Mouse (Mus musculus) midbrain, embryonic 11.5 days (tissue): Measurements from ENCODE around the gene Pbx1. TPM values are rescaled to one million over a fixed set of nuclear protein-coding genes. Genes with fewer than 3 reads are reported as not detected.

ENCODE experiments used
- ATAC-seq: fragments of 200-750 bp; cut with Nextera tagmentation; 2 replicates; pipeline ENCODE4 v1.8.0; 2017; ENCODE audit warnings: moderate TSS enrichment, moderate library complexity; ENCODE audit not compliant: low FRiP score
- DNase-seq: peaks from one replicate; pipeline ENCODE4 v3.0.0; 2015; ENCODE audit warnings: low spot score; ENCODE audit errors: missing footprints
- H3K27ac ChIP-seq: fragments of 300-500 bp; sonication (generic); 2 replicates; pipeline ENCODE4 v1.5.1; 2014; ENCODE audit warnings: low read depth, low read length
- H3K27me3 ChIP-seq: fragments of 300-500 bp; sonication (generic); 2 replicates; pipeline ENCODE4 v1.6.1; 2014; ENCODE audit warnings: mild to moderate bottlenecking, low read length, moderate library complexity, mixed read lengths; ENCODE audit not compliant: control insufficient read depth, insufficient read depth
- H3K36me3 ChIP-seq: fragments of 300-500 bp; sonication (generic); 2 replicates; pipeline ENCODE4 v1.6.1; 2014; ENCODE audit warnings: mild to moderate bottlenecking, low read length, moderate library complexity, mixed read lengths; ENCODE audit not compliant: control insufficient read depth, insufficient read depth
- H3K4me1 ChIP-seq: fragments of 300-500 bp; sonication (generic); 2 replicates; pipeline ENCODE4 v1.6.1; 2014; ENCODE audit warnings: low read length; ENCODE audit not compliant: control insufficient read depth, insufficient read depth
- H3K4me2 ChIP-seq: fragments of 300-500 bp; sonication (generic); 2 replicates; pipeline ENCODE4 v1.6.1; 2014; ENCODE audit warnings: mild to moderate bottlenecking, moderate library complexity
- H3K4me3 ChIP-seq: fragments of 300-500 bp; sonication (generic); 2 replicates; pipeline ENCODE4 v1.5.1; 2014; ENCODE audit warnings: low read depth, low read length
- H3K9ac ChIP-seq: fragments of 300-500 bp; sonication (generic); 2 replicates; pipeline ENCODE4 v1.6.1; 2014; ENCODE audit warnings: low read length
- H3K9me3 ChIP-seq: fragments of 300-500 bp; sonication (generic); 2 replicates; pipeline ENCODE4 v1.6.1; 2016; ENCODE audit warnings: low read length; ENCODE audit not compliant: control insufficient read depth
- WGBS: fragments of 180-500 bp; shearing (Covaris S2); extraction: QIAGEN DNeasy Blood & Tissue Kit; methylation state at CpG from one replicate; pipeline ENCODE4 v1.1.7; 2014; 5-methylcytosine and 5-hydroxymethylcytosine counted together
- polyA plus RNA-seq: library from polyadenylated mRNA; unstranded; fragments of >200 nt; fragmentation: Nextera tagmentation; extraction: Ambion mirVana; gene quantifications from 2 replicates; pipeline ENCODE4 v1.2.1, GENCODE M21; 2014

Gene Pbx1
- polyA plus RNA-seq, 1 experiment from 2014 or later, result 49.3 TPM

DNA sequence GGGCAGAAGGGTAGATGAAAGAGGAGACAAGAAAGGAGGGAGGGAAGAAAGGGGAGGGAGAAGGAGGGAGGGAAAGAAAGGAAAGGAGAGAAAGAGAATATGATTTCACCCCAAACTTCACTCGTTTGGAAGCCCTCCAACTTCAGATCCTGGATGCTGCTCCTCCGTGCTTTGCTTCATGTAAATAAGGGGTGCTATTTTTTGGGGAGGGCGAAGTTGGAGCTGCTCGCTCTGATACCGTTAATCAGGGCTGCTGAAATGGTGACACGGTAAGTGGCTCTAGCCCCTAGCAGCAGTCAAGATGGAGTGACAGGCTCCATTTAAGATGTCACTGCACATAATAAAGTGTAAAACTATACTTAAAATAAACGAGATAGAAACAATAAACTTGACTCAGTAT is 190.8 kb downstream of the Pbx1 start:
- ATAC-seq (no peak), DNase-seq (no peak)
- H3K4me1 ChIP-seq, result peaks cover 28% of the 10 kb centered on the region
- no peak overlapping the region for H3K4me3 ChIP-seq
- no peak overlapping the region for H3K27ac ChIP-seq
- H3K9me3 ChIP-seq, result no peaks in the 10 kb centered on the region
- H3K9ac ChIP-seq, result peak overlapping the region; percentile 44; the same call in 1 of the 2 replicates
- H3K27me3 ChIP-seq, result no peaks in the 10 kb centered on the region
- no peaks in the 10 kb centered on the region for H3K36me3 ChIP-seq
- no peak overlapping the region for H3K4me2 ChIP-seq
- WGBS, result 38% methylated on average over 7 of the region's 7 CpGs

DNA sequence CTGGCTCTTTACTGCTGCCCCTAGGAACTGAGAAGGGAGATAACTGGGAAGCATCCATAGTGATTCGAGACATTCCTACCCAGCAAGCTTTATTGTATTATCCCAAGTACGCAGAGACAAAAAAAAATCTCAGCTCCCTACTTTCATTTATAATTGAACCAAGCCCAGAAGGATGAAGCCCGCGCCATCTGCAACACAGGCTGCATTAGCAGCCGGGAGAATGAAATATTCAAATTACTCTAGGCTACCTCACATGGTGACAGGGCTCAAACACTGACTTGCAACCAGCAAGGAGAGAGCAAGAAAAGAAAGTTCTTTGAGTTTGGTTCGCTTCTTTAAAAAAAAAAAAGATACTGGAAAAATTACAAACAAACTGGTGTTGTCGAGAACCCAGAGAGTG is 191.2 kb downstream of the Pbx1 start:
- H3K27ac ChIP-seq, result peak overlapping the region; percentile 30; the same call in 1 of the 2 replicates
- no peak overlapping the region for H3K4me2 ChIP-seq
- WGBS, result 34% methylated on average over 7 of the region's 7 CpGs
- H3K9ac ChIP-seq, result no peak overlapping the region
- no peaks in the 10 kb centered on the region for H3K36me3 ChIP-seq
- peaks cover 28% of the 10 kb centered on the region for H3K4me1 ChIP-seq
- no peaks in the 10 kb centered on the region for H3K27me3 ChIP-seq
- ATAC-seq (peak; percentile 58; the same call in 1 of the 2 replicates), DNase-seq (no peak)
- H3K4me3 ChIP-seq, result no peak overlapping the region
- no peaks in the 10 kb centered on the region for H3K9me3 ChIP-seq

DNA sequence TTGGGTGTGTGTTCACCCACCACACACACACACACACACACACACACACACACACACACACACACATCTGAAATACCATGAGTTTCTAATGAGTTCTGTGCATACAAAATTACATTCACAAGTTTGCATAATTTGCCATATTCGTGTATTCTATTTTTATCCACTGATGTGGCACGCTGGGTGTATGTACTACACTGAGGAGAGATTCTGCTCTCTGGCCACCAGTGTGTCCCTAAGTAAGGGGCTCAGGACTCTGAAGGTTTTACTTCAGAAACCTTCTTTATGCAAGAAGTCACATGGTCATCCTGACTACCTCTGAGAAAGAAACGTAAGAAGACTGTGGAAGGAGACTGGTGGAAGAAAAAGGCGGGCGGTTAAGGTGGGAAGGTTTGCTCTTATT is 191.7 kb downstream of the Pbx1 start:
- WGBS, result 88% methylated on average over 5 of the region's 5 CpGs
- Histone ChIP-seq H3K27ac (peak overlapping the region; percentile 30; the same call in 1 of the 2 replicates), H3K9ac (no peak overlapping the region), H3K27me3 (no peaks in the 10 kb centered on the region), H3K9me3 (no peaks in the 10 kb centered on the region), H3K36me3 (no peaks in the 10 kb centered on the region), H3K4me1 (peaks cover 23% of the 10 kb centered on the region), H3K4me2 (no peak overlapping the region), H3K4me3 (no peak overlapping the region)
- ATAC-seq (peak; percentile 41; the same call in 1 of the 2 replicates), DNase-seq (no peak)

DNA sequence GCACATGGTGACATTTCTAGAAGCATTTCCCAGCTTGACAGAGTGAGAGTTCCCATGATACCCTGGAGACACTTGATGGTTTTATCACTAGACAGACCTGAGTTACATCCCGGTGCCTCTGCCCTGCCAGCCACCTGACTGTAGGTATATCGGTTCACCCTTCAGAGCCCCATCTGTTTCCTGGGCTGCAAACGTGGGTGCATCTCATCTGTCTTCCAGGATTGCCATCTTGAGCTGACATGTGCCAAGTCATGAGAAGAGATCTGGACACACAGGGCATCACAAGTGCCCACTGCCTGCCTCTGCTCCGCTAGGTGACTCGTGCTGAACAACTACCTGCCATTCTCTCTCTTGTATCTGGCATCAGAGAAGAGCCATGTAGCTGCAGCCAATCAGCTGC is 196.0 kb downstream of the Pbx1 start:
- Histone ChIP-seq H3K4me2 (no peak overlapping the region), H3K36me3 (no peaks in the 10 kb centered on the region), H3K4me1 (peaks cover 6% of the 10 kb centered on the region), H3K4me3 (no peak overlapping the region), H3K27ac (no peak overlapping the region), H3K9me3 (no peaks in the 10 kb centered on the region), H3K27me3 (no peaks in the 10 kb centered on the region), H3K9ac (no peak overlapping the region)
- ATAC-seq, result no peak
- DNase-seq, result no peak
- 93% methylated on average over 5 of the region's 5 CpGs for WGBS

DNA sequence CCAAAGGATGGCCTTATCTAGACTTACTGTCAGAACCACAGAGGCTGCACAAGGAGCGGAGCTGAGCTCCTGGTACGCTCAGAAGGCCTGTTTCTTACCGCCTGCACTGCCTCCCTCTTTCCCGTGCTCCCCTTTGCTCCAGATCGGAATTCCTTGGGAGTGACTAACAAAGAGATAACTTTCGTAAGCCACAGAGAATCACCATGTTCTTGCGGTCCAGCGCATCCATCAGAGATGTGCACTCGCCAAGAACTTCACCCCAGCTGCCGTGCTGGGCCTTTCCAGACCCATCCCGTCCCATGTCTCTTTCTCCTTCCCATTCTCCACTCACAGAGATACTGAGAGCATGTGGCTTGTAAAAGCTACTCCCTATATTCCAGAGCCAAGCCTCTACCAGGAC is 197.7 kb downstream of the Pbx1 start:
- H3K36me3 ChIP-seq, result no peaks in the 10 kb centered on the region
- peaks cover 6% of the 10 kb centered on the region for H3K4me1 ChIP-seq
- WGBS, result 61% methylated on average over 11 of the region's 11 CpGs
- no peak overlapping the region for H3K4me2 ChIP-seq
- H3K27me3 ChIP-seq, result no peaks in the 10 kb centered on the region
- DNase-seq, result no peak
- no peak overlapping the region for H3K27ac ChIP-seq
- ATAC-seq, result no peak
- no peak overlapping the region for H3K4me3 ChIP-seq
- H3K9ac ChIP-seq, result no peak overlapping the region
- H3K9me3 ChIP-seq, result no peaks in the 10 kb centered on the region

DNA sequence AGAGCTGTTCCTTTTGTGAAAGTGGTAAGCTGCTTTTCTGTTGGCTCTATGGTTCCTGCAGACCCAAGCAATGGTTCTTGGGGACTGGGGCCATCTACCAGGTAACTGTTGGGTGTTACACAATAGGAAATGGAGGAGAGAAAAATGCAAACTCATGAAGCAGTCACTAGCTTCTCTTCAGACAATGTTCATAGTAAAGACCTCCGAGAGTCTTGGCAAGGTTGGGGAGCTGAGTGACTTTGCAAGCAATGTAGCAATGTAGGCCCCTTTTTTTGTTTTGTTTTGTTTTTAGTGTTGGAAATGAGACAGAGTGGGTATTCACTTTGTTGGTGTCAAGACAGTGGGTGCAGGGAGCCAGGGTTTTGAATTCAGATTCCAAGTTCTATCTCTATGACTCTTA is 198.9 kb downstream of the Pbx1 start:
- H3K9ac ChIP-seq, result no peak overlapping the region
- H3K27me3 ChIP-seq, result no peaks in the 10 kb centered on the region
- DNase-seq (no peak), ATAC-seq (no peak)
- no peaks in the 10 kb centered on the region for H3K9me3 ChIP-seq
- H3K27ac ChIP-seq, result no peak overlapping the region
- no peak overlapping the region for H3K4me2 ChIP-seq
- 97% methylated on average over 1 of the region's 1 CpGs for WGBS
- H3K4me3 ChIP-seq, result no peak overlapping the region
- H3K4me1 ChIP-seq, result peaks cover 6% of the 10 kb centered on the region
- no peaks in the 10 kb centered on the region for H3K36me3 ChIP-seq

DNA sequence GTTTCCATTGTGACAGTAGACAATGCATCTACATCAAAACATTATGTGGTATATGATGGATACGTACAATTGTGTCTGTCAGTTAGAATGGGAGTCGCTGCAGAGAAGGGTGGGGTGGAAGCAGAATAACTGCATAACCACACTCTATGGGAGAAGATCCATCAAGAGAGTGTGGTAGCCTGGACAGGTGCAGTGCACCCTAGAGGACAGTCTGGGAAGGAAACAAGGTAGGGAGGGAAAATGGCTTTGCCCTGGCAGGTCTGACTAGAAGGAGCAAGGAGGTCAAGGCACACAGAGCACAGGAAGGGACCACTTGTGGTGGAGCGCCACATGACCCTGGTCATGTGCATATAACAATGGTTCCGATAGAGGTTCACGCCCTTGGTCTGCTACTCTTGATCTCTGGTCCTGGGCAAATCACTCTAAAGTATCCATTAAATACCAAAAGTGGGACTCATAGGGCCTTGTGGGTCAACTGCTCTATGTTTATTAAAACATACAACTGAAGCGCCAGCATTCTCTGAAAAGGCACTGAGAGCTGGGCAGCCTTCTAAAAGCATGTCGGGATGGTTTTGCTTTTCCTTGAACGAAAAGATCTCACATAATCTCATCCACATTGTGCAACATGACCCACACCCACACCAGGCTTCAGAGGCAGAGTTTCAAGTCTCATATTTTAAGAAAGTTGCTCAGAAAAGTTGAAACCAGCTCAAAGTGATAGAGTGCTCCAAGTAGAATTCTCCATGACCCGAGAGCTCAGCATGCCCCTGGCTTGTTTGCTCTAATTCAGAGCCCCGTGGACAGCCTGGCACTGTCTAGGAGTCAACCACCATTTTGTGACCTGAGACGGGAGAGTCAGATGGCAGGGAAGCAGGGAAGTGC is 200.3 kb downstream of the Pbx1 start:
- peaks cover 6% of the 10 kb centered on the region for H3K4me1 ChIP-seq
- no peak overlapping the region for H3K4me2 ChIP-seq
- no peaks in the 10 kb centered on the region for H3K9me3 ChIP-seq
- 94% methylated on average over 11 of the region's 11 CpGs for WGBS
- DNase-seq (no peak), ATAC-seq (no peak)
- H3K36me3 ChIP-seq, result no peaks in the 10 kb centered on the region
- H3K4me3 ChIP-seq, result no peak overlapping the region
- H3K27ac ChIP-seq, result no peak overlapping the region
- H3K9ac ChIP-seq, result no peak overlapping the region
- no peaks in the 10 kb centered on the region for H3K27me3 ChIP-seq

DNA sequence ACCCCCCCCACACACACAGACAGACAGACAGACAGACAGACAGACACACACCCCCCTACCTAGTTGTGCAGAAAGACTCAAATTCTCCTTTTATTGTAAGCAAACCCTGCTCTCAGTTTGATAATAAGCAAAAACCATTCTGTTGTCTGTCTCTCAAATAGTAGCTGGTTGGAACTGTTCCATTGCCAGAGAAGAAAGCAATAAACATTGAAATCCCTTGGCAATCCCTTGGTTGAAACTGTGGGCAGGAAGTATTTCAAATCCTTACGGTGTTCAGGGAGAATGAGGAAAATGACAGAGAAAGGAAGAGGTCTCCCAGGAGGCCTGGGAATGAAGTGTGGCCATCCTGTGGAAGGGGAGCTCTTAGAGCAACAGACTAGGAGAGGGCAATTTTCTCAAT is 201.2 kb downstream of the Pbx1 start:
- H3K4me2 ChIP-seq, result no peak overlapping the region
- H3K27ac ChIP-seq, result no peak overlapping the region
- no peaks in the 10 kb centered on the region for H3K36me3 ChIP-seq
- no peaks in the 10 kb centered on the region for H3K27me3 ChIP-seq
- ATAC-seq (no peak), DNase-seq (no peak)
- 57% methylated on average over 1 of the region's 1 CpGs for WGBS
- H3K4me3 ChIP-seq, result no peak overlapping the region
- H3K9ac ChIP-seq, result no peak overlapping the region
- H3K9me3 ChIP-seq, result no peaks in the 10 kb centered on the region
- H3K4me1 ChIP-seq, result peaks cover 9% of the 10 kb centered on the region

DNA sequence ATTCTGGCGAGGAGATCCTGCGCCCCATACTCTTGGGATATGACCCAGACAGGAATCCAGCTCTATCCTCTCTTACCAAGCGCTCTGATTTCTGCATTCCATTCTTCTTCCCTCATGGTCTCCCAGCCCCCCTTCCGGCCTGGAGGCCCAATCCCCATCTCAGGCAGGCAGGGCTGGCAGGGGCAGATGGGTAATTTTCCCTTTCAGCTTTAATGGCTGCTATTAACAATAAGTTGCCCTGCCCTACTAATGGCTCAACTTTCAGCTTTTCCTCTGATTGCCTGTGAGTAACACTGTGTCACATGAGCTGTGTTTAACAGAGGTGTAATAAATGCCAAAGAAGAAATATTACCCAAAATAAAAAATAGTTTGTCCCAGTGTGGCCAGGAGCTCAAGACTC is 201.9 kb downstream of the Pbx1 start:
- no peak overlapping the region for H3K27ac ChIP-seq

More for the DNA sequence above, 201.9 kb downstream of the Pbx1 start:
- Histone ChIP-seq H3K36me3 (no peaks in the 10 kb centered on the region), H3K9me3 (no peaks in the 10 kb centered on the region), H3K4me2 (no peak overlapping the region), H3K4me3 (no peak overlapping the region), H3K9ac (no peak overlapping the region), H3K27me3 (no peaks in the 10 kb centered on the region), H3K4me1 (peaks cover 12% of the 10 kb centered on the region)
- DNase-seq (no peak), ATAC-seq (no peak)
- WGBS, result 60% methylated on average over 4 of the region's 4 CpGs
